Mouse (Mus musculus): Measurements from ENCODE around the gene Slc5a2.

The Slc5a2 gene

GRCm38 (mm10) chr7:128249998-128250397 lies 15.5 kb upstream of the Slc5a2 start:
- DNase-seq (ENCODE audit: low read depth, low spot score): no peak

DNA sequence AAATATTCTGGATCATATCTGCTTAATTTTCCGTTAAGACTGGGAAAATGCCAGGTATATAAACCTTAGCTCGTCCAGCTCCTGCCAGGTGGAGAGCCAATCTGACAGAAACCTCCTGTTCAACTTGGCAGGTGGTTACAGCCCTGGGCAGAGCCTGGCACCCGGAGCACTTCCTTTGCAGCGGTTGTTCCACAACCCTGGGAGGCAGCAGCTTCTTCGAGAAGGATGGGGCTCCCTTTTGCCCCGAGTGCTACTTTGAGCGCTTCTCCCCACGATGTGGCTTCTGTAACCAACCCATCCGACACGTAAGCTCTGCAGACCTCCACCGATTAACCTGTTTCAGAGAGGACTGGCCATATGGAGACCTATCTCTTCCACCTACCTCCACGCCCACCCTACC lies 13.5 kb upstream of the Slc5a2 start:
- no peak for DNase-seq (ENCODE audit: low read depth, low spot score)

DNA sequence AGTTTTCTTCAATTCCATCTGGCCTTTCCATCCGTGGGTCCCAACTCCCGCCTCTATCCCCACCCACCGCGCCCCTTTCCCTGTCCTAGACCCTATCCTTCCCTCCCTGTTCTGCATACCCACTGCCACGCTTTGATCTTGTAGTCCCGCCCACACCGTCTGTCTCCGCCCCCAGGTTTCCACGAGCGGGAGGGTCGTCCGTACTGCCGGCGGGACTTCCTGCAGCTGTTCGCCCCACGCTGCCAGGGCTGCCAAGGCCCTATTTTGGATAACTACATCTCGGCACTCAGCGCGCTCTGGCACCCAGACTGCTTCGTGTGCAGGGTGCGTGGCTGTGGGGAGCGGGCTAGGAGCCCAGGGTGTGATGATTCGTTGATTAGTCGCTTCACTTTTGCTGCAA lies 12.8 kb upstream of the Slc5a2 start:
- DNase-seq (ENCODE audit: low read depth, low spot score): no peak

DNA sequence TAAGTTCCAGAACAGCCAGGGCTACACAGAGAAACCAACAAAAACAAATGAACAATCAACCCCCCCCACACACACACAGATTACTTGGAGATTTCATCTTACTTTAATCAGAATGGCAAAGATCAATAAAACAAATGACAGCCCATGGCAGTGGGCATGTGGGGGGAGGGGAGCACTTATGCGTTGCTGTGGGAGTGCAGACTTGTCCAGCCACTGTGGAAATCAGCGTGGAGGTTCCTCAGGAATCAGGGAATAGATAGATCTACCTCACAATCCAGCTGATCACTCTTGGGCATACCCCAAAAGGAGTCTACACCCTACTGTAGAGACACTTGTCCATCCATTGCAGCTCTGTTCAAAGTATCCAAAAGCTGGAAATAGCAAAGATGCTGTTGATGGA lies 10.5 kb upstream of the Slc5a2 start:
- DNase-seq (ENCODE audit: low read depth, low spot score): no peak

- no peak for DNase-seq (ENCODE audit: low read depth, low spot score)
These were observed 9.7 kb upstream of the Slc5a2 start for GRCm38 (mm10) chr7:128255757-128256156.

- DNase-seq (ENCODE audit: low read depth, low spot score): no peak
These were observed 8.6 kb upstream of the Slc5a2 start for GRCm38 (mm10) chr7:128256783-128257334.

GRCm38 (mm10) chr7:128266056-128266455 lies 599 bp downstream of the Slc5a2 start:
- DNase-seq (ENCODE audit: low read depth, low spot score): no peak

DNA sequence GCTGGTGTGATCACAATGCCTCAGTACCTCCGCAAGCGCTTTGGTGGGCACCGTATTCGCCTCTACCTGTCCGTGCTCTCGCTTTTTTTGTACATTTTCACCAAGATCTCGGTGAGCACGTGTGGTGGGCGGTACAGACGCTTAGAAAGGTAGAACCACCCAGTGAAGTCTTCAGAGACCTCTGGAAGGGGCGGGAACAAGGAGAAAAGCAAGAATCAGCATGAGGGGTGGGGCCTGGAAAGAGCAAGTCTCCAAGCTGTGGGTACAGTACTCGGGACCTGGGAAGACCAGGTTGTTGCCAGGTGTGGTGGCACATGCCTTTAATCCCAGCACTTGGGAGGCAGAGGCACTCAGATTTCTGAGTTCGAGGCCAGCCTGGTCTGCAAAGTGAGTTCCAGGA lies 1.9 kb downstream of the Slc5a2 start:
- no peak for DNase-seq (ENCODE audit: low read depth, low spot score)

- DNase-seq (ENCODE audit: low read depth, low spot score): no peak
These were observed 2.4 kb downstream of the Slc5a2 start for GRCm38 (mm10) chr7:128267813-128268212.

DNA sequence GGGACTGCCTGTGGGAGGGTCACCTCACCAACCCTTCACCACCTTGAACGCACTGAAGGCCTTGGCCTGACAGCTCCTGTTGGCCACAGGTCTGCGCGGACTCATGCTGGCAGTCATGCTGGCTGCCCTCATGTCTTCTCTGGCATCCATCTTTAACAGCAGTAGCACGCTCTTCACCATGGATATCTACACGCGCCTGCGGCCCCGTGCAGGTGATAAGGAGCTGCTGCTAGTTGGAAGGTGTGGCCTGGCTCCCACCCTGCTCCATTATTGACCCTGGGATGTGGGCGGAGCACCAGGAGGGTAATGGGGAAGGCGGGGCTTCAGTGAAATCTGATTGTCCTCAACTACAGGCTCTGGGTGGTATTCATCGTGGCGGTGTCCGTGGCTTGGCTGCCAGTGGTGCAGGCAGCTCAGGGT lies 5.0 kb downstream of the Slc5a2 start:
- no peak for DNase-seq (ENCODE audit: low read depth, low spot score)

- no peak for DNase-seq (ENCODE audit: low read depth, low spot score)
These were observed 6.0 kb downstream of the Slc5a2 start for GRCm38 (mm10) chr7:128271496-128271895.

GRCm38 (mm10) chr7:128276051-128276450 lies 10.6 kb downstream of the Slc5a2 start:
- DNase-seq (ENCODE audit: low read depth, low spot score): no peak

DNA sequence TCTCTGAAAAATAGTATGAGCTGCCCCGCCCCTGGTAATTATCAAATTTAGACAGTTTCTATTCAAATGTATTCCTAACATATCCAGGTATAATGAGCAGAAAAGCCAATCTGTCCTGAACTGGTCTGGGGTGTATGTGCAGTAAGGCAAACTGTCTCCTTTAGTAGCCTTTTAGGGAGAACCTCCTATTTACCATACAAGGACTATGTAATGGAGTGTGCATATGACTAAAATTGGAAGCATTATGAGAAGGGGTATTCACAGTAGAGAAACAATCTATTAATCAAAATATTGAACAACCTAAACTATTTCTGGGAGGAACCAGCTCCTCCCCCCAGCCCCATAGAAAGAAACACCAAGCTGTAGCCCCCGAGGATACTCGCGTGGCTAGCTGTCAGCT lies 14.3 kb downstream of the Slc5a2 start:
- DNase-seq (ENCODE audit: low read depth, low spot score): no peak

- DNase-seq (ENCODE audit: low read depth, low spot score): no peak
These were observed 16.3 kb downstream of the Slc5a2 start for GRCm38 (mm10) chr7:128281765-128282164.

- DNase-seq (ENCODE audit: low read depth, low spot score): no peak
These were observed 17.2 kb downstream of the Slc5a2 start for GRCm38 (mm10) chr7:128282532-128283244.

DNA sequence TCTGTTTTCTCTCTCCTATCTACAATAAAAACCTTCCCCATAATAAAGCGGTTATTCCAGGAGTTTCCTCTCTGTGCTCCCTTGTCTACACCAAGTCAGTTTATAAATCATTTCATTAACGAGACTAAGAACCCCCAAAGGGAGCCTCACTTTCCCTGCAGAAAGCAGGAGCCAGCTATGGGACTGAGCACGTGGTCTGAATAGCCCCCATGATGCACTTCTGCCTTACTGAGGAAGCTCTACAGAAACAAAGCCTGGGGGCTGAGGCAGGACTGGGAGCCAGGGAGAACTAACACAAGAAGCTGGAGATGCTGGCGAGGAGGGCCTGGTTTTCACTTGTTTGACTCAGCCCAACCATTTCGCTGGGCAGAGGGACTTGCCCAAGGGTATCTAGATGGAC lies 18.6 kb downstream of the Slc5a2 start:
- DNase-seq (ENCODE audit: low read depth, low spot score): no peak

- DNase-seq (ENCODE audit: low read depth, low spot score): no peak
These were observed 19.6 kb downstream of the Slc5a2 start for GRCm38 (mm10) chr7:128285060-128285459.

GRCm38 (mm10) chr7:128288923-128289544 lies 23.6 kb downstream of the Slc5a2 start:
- DNase-seq (ENCODE audit: low read depth, low spot score): no peak

DNA sequence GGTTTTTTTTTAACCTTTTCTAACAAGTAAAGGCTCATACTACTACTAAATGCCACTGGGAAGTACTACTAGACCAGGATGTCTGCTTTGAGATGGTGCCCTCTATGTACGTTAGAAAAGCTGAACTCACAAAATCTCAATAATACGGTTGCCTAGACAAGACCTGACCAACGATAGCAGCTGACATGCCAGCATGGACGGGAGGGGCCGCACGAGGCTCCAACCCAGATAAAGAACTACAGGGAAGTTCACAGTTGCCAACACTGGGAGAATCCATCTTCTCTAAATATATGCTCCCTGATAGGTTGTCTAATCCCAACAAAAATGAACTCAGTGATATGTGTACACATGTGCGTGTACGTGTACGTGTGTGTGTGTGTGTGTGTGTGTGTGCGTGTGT lies 29.3 kb downstream of the Slc5a2 start:
- no peak for DNase-seq (ENCODE audit: low read depth, low spot score)

DNA sequence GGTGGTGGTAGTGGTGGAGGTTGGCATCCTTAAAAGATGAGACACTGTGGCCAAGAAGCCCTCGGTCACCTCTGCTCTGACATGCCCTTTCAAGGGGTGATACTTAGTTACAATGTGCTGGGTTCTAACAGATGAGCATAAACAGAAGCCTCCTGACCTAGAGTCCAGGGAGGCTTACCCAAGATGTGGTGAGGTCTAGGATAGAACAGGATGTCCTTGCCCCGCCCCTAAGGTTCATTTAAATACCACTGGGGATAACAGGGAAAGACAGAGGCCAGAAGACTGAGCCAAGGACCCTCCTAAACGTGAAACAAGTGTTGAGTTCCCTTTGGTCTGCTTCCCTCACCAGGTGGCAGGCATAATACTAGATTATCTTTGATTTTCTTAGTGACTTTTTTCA lies 31.1 kb downstream of the Slc5a2 start:
- no peak for DNase-seq (ENCODE audit: low read depth, low spot score)

DNA sequence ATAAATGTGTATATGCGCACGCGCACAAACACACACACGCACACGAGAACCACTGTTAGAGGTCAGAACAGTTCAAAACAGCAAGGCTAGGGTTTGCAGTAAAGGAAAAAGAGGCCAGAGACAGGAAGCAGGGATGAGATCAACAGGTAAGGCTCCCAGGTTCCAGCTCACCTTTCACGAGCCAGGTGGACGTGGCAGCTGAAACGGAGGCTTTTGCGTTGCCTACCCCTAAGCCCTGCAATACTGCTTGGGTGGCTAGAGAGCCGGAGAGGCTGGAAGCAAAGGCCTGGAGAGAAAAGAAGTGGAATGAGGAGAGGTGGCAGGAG lies 31.8 kb downstream of the Slc5a2 start:
- no peak for DNase-seq (ENCODE audit: low read depth, low spot score)

DNA sequence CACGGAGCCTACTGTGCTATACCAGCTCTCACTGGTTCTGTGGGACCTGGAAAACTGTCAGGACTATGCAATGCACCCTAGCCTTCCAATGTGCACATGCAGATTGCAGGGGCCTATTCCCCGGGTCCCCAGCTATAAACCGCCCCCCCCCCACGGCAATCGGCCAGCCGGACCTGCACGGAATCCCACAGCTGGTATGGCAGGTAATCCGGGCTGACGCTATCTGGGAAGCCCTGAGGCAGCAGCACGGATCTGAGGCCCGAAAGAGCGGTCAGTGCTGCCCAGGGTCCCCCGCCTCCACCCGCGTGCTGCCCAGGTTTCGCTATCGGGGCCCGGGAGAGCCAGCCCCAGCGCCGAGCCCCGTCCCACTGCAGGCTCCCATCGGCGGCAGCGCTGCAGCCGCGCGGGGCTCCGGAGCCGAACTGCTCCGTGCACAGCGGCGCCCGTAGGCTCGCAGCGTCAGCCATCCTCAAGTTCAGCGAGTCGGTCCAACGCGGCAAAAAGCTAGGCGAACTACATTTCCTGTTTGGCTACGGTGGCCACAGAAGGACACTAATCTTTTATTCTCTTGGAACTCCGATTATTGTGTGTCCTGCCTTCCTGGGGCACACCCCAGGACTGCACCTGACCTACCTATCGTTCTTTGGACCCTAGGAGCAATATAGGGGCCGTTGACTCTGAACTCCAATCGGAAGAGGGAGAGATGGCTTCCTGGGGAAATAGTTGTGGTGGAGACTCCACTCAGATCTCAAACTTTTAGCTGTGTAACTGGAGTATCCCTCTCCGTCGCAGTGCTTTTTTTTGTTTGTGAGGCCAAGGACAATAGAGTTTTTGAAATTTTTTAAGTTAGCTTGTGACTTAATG lies 32.4 kb downstream of the Slc5a2 start, which contains the start of gene BC017158:
Gene BC017158, minus strand, starts transcription at position 554 of the 864 bp plus-strand sequence.
- DNase-seq (ENCODE audit: low read depth, low spot score): no peak

Data from WW6 (cell line).